Mouse (Mus musculus) lung, postnatal 4 days (tissue): ENCODE data around the gene Onecut3.

Source experiments
- DNase-seq, 2 experiments: peaks; one replicate each; pipeline ENCODE4 v3.0.0; 2021

The Onecut3 gene

DNA sequence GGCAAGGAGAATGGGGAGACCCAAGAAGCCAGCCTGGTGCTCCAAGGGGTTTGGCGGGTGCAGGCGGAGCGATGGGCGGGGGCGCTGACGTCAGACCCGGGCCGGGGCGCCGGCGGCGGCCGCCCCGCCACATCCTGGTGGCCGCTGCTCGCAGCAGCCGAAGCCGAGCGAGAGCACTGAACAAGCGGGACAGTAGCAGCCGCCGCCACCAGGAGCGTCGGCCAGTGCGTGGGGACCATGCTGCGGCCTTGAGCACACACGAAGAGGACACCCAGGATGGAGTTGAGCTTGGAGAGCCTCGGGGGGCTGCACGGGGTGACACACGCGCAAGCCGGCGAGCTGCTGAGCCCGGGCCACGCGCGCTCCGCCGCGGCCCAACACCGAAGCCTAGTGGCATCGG lies at the start of gene Onecut3:
TSS of gene Onecut3 (plus strand) at position 104 of the 400 bp plus-strand sequence.
- peak; percentile 64 to 69 for DNase-seq

GRCm38 (mm10) chr10:80445052-80445451 lies 49.6 kb upstream of the Onecut3 start:
- DNase-seq: no peak

GRCm38 (mm10) chr10:80445898-80446601 lies 48.6 kb upstream of the Onecut3 start:
- peak; percentile 80 to 84 for DNase-seq

GRCm38 (mm10) chr10:80450599-80450998 lies 44.0 kb upstream of the Onecut3 start:
- DNase-seq: no peak

DNA sequence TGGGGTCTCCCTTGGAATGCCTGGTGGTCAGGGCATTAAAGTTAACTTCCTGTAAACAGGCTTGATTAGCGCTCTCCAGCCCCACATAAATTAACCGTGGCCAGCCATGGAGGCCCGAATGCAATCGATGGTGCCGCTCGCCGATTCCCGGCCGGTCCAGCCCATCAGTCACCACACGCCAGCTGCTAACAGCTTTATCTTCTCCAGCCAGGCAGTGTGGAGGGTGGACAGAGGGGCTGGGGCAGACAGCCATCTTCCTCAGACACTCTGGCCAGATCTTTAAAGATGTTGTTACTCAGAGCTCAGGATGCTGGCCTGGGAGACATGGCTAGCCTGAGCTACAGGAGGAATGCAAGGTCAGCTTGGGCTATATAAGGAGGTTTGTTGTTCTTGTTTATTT lies 41.0 kb upstream of the Onecut3 start:
- no peak for DNase-seq

GRCm38 (mm10) chr10:80454781-80455180 lies 39.9 kb upstream of the Onecut3 start:
- DNase-seq: no peak

DNA sequence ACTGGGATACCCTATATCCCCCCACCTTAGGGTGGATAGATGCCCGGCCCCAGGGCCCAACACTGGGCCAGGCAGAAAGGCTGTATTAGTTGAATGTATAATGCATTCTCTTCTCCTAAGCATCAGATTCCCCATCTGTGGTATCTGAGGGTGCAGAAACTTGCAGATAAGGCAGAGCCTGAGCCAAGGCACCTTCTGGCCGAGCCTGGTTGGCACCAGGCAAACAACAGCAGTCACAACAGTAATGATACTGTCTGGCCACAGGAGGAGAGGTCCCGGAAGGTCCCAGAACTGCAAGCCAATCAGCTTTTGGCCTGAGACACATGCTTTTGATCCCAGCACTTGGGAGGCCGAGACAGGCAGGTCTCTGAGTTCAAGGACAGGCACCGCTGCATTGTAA lies 38.9 kb upstream of the Onecut3 start:
- no peak for DNase-seq

- no peak for DNase-seq
These were observed 35.4 kb upstream of the Onecut3 start for GRCm38 (mm10) chr10:80459236-80459635.

GRCm38 (mm10) chr10:80459671-80460070 lies 35.0 kb upstream of the Onecut3 start:
- DNase-seq: no peak

GRCm38 (mm10) chr10:80460324-80460723 lies 34.3 kb upstream of the Onecut3 start:
- DNase-seq: no peak

GRCm38 (mm10) chr10:80461346-80461745 lies 33.3 kb upstream of the Onecut3 start:
- no peak for DNase-seq

GRCm38 (mm10) chr10:80464381-80465035 lies 30.1 kb upstream of the Onecut3 start:
- peak; percentile 22 to 42 for DNase-seq

GRCm38 (mm10) chr10:80465066-80465465 lies 29.6 kb upstream of the Onecut3 start:
- DNase-seq: no peak

DNA sequence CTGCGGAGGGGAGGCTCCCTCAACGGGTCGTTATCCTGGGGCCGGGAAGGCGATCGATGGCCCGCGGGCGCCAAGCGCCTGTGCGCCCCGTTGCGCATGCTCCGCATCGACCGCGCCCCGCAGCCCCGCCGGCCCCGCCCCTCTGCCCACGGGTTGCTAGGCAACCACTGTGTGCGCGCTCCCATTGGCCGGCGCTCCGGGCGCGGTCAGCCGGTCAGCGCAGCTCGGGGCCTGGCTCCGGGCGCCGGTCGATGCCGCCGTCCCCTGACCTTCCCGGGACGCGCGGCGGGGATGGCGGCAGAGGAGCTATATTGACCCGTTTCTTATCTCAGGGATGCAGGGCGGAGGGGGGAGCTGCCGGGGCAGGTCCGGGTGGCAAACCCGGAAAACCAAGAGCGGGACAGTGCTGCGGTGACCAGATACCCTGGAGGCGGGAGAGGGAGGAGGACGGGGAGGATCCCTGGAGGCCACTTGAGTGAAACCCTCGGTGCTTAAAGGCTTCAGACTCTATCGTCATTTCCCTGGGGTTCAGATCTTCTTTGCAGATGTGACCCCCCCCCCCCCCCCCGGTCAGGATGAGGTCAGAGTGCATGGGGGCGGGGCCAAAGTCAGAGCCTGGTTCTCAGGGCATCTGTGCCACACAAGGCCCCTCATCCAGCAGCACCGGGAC lies 19.2 kb upstream of the Onecut3 start:
- DNase-seq: peak; percentile 92 to 93

DNA sequence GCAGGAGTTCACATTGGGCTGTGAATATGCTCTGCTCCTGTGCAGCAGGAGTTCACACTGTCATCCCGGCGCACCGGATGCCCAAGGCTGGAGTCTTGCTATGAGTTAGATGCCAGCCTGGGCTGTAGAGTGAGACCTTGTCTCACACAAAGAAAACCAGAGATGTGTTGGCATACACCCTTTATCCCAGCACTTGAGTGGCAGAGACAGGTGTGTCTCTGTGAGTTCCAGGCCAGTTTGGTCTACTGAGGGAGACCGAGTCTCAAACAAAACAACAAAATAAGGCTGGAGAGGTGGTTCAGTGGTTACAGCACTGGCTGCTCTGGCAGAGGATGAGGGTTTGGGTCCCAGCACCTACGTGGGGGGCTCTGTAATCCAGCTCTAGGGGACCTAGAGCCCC lies 16.1 kb upstream of the Onecut3 start:
- no peak for DNase-seq

DNA sequence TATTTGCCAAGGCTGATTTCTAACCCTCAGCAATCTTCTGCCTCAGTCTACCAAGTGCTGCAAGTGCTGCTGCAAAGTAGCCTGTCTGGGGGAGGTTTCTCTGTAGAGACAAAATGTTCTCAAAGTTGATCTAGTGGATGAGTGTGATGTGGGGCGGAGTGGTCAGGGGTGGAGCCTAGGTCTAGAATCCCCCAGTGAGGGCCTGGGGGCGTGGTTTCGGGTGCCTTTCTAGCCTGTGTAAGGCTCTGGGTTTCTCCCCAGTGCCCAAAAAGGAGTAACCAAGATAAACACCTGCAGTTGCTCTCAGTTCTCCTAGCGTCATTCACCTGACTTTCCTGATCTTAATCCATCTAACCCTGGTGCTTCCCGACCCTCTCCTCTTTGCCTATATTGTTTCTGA lies 13.6 kb upstream of the Onecut3 start:
- DNase-seq: no peak

DNA sequence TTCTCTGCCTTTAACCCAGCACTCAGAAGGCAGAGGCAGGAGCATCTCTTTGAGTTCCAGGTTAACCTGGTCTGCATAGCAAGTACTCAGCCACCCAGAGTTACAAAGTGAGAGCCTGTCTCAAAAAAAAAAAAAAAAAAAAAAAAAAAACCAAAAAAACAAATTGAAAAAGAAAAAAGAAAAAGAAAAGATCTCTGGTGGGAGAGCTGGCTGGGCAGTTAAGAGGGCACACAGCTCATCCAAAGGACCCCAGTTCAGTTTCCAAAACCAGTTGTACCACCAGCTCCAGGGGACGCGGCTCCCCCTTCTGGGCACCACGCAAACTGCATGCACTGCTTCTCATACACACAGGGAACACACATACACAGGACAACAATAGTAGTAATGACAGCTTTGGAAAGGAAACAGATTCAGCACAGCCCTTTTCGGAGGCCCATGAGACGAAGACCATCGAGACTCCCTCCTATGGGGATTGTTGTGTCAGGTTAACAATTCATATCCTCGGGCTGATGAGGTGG lies 7.7 kb upstream of the Onecut3 start:
- DNase-seq: no peak

- peak; percentile 74 to 88 for DNase-seq
These were observed 4.6 kb upstream of the Onecut3 start for GRCm38 (mm10) chr10:80490051-80490450.

- DNase-seq: no peak
These were observed 1.3 kb downstream of the Onecut3 start for GRCm38 (mm10) chr10:80495901-80496300.

GRCm38 (mm10) chr10:80496421-80496820 lies 1.8 kb downstream of the Onecut3 start:
- no peak for DNase-seq

- no peak for DNase-seq
These were observed 7.7 kb downstream of the Onecut3 start for GRCm38 (mm10) chr10:80502291-80502690.

DNA sequence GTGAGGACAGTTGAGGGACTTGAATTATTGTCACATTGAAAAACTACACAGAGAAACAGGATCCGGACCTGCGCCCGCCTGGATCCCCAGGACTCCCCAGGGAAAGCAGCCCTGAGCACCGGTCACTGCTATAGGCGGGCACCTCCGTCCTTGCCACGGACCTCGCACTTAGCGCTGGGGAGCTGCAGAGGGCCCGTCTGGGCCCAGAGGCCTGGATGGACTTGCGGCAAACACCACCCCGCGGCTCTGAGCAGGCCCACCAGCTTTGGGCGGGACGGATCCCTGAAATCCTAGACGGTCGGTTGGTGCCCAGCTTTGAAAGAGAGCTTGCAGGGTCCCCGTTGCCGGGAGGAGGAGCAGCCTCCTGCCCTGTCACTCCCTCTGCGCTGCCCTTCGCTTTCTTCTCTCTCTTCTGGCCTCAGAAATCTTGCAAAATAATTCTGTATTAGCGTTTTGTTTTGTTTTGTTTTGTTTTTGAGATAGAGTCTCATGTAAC lies 8.2 kb downstream of the Onecut3 start:
- DNase-seq: no peak

DNA sequence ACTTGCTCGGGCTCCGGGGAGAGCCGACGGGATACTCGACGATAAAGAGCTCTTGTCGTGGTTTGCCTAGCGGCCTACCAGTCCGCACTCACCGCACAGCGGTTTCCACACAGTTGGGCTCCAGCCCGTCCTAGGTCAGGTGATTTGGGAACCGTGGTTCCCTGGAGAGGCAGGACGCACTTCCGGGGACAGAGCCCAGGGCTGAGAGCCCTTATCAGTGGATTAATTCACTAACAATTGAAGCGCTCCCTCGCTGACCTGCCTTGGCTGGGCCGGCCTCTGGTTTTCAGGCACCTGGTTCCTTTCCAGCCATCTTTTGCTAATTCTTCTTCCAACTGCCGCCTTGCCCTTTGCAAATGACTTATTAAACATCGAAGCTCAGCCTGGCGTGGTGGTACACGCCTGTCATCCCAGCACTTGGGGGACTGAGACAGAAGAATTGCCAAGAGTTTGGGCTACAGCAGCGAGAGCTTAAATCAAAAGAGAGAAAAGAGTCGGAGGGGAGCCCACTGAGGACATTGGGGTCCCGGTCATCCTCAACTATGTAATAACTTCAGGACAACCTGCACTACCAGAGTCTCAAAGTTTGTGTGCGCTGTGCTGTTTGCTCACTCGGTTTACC lies 9.1 kb downstream of the Onecut3 start:
- peak; percentile 59 to 87 for DNase-seq
